Mouse (Mus musculus) c-Kit-positive CD71-positive TER-119-positive erythroid progenitor cells, embryonic 14.5 days (primary cell): ENCODE results near the gene Bcl11a.

Experiments used
- DNase-seq: peaks from one replicate; pipeline ENCODE4 v3.0.0-alpha.2; 2013; ENCODE audit warnings: low spot score

Gene Bcl11a

GRCm38 (mm10) chr11:24153049-24153448 lies 75.2 kb downstream of the Bcl11a start:
- DNase-seq: no peak

- DNase-seq: no peak
These were observed 80.2 kb downstream of the Bcl11a start for GRCm38 (mm10) chr11:24158026-24158425.

GRCm38 (mm10) chr11:24159656-24160055 lies 81.8 kb downstream of the Bcl11a start:
- no peak for DNase-seq

- DNase-seq: no peak
These were observed 83.6 kb downstream of the Bcl11a start for GRCm38 (mm10) chr11:24161458-24161857.

- DNase-seq: no peak
These were observed 84.2 kb downstream of the Bcl11a start for GRCm38 (mm10) chr11:24162056-24162455.

GRCm38 (mm10) chr11:24163072-24163471 lies 85.2 kb downstream of the Bcl11a start:
- DNase-seq: no peak

GRCm38 (mm10) chr11:24164065-24164464 lies 86.2 kb downstream of the Bcl11a start:
- DNase-seq: no peak

- DNase-seq: no peak
These were observed 93.9 kb downstream of the Bcl11a start for GRCm38 (mm10) chr11:24171675-24172285.

- no peak for DNase-seq
These were observed 94.7 kb downstream of the Bcl11a start for GRCm38 (mm10) chr11:24172585-24172984.

GRCm38 (mm10) chr11:24174161-24174792 lies 96.4 kb downstream of the Bcl11a start:
- no peak for DNase-seq

- no peak for DNase-seq
These were observed 99.6 kb downstream of the Bcl11a start for GRCm38 (mm10) chr11:24177458-24177857.

GRCm38 (mm10) chr11:24178823-24179476 lies 101.1 kb downstream of the Bcl11a start:
- no peak for DNase-seq

- DNase-seq: no peak
These were observed 102.2 kb downstream of the Bcl11a start for GRCm38 (mm10) chr11:24180040-24180439.

- no peak for DNase-seq
These were observed 105.6 kb downstream of the Bcl11a start for GRCm38 (mm10) chr11:24183501-24183900.

GRCm38 (mm10) chr11:24184932-24185331 lies 107.1 kb downstream of the Bcl11a start:
- DNase-seq: no peak

- DNase-seq: no peak
These were observed 112.6 kb downstream of the Bcl11a start for GRCm38 (mm10) chr11:24190411-24190810.

- DNase-seq: no peak
These were observed 118.8 kb downstream of the Bcl11a start for GRCm38 (mm10) chr11:24196460-24197190.

- no peak for DNase-seq
These were observed 119.6 kb downstream of the Bcl11a start for GRCm38 (mm10) chr11:24197424-24197823.

- DNase-seq: no peak
These were observed 121.7 kb downstream of the Bcl11a start for GRCm38 (mm10) chr11:24199560-24199959.

GRCm38 (mm10) chr11:24200310-24200709 lies 122.5 kb downstream of the Bcl11a start:
- DNase-seq: no peak

GRCm38 (mm10) chr11:24201223-24201622 lies 123.4 kb downstream of the Bcl11a start:
- no peak for DNase-seq

- no peak for DNase-seq
These were observed 124.9 kb downstream of the Bcl11a start for GRCm38 (mm10) chr11:24202641-24203361.
